In the genomic region with DNA sequence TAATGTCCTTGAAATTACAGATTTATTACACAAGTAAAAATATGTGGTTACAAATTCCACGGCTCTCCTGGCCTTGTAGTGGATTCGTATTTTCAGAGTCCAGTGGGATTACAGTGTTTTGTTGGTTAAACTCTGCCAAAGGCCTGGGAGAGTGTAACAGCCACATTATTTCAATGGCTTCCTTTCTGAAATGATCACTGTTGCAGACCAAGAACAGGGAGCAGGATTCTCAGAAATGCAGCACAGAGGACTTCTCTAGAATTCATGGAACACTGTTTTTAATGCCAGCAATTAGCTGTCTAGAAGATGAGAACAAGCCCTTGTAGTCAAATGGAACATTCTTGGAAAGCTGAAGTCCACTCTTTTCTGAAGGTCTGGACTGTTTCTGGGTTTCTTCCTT, we compare ENCODE assay signal across 27 mouse cellular contexts.
DNase-seq lines count a peak whose midpoint lies in the region; ATAC-seq and TF ChIP-seq lines count a peak whose summit lies in the region.
"Had no signal": no experiment of that assay in that cellular context is flagged by ENCODE, and none has a peak within 500 bp of the region (broad histone marks: within the 10 kb centered on the region; RNA-seq: fewer than 3 reads in every experiment).

No protein-coding gene starts in this region.

- no peak overlapping the region for H3K9ac ChIP-seq in kidney, postnatal 0 days (ENCODE audit: low read depth, low read length)
- H3K9ac ChIP-seq in embryonic facial prominence, embryonic 13.5 days = no peak overlapping the region
- H3K9ac ChIP-seq in intestine, embryonic 16.5 days (ENCODE audit: low read depth, low read length) = no peak overlapping the region
- H3K9ac ChIP-seq in stomach, embryonic 15.5 days = no peak overlapping the region
- H3K9ac ChIP-seq in forebrain, embryonic 15.5 days (replicated peaks) = no peak overlapping the region
- H3K9ac ChIP-seq: hindbrain, embryonic 13.5 days; limb, embryonic 15.5 days; liver, embryonic 13.5 days had no signal

- 68% methylated on average over 2 of the region's 2 CpGs for WGBS in kidney, postnatal 0 days
- 34% methylated on average over 2 of the region's 2 CpGs for WGBS in embryonic facial prominence, embryonic 13.5 days
- 53% methylated on average over 2 of the region's 2 CpGs for WGBS in intestine, embryonic 16.5 days
- WGBS in stomach, embryonic 15.5 days = 37% methylated on average over 2 of the region's 2 CpGs
- 93% methylated on average over 2 of the region's 2 CpGs for WGBS in forebrain, embryonic 15.5 days

- H3K4me1 ChIP-seq in kidney, postnatal 0 days (replicated peaks; ENCODE audit: insufficient read depth, low read length) = no peaks in the 10 kb centered on the region
- peaks cover 13% of the 10 kb centered on the region for H3K4me1 ChIP-seq in embryonic facial prominence, embryonic 13.5 days
- no peaks in the 10 kb centered on the region for H3K4me1 ChIP-seq in intestine, embryonic 16.5 days (ENCODE audit: control insufficient read depth, insufficient read depth, low read length)
- H3K4me1 ChIP-seq in stomach, embryonic 15.5 days = no peaks in the 10 kb centered on the region
- no peaks in the 10 kb centered on the region for H3K4me1 ChIP-seq in forebrain, embryonic 15.5 days
- H3K4me1 ChIP-seq: hindbrain, embryonic 13.5 days; liver, embryonic 13.5 days had no signal

- no peak overlapping the region for H3K4me3 ChIP-seq in kidney, postnatal 0 days (replicated peaks; ENCODE audit: low read depth, low read length)
- H3K4me3 ChIP-seq in embryonic facial prominence, embryonic 13.5 days = no peak overlapping the region
- H3K4me3 ChIP-seq in intestine, embryonic 16.5 days (ENCODE audit: low read length) = no peak overlapping the region
- H3K4me3 ChIP-seq in stomach, embryonic 15.5 days (replicated peaks) = no peak overlapping the region
- no peak overlapping the region for H3K4me3 ChIP-seq in forebrain, embryonic 15.5 days
- H3K4me3 ChIP-seq: hindbrain, embryonic 13.5 days; limb, embryonic 15.5 days; liver, embryonic 13.5 days had no signal

- no peaks in the 10 kb centered on the region for H3K9me3 ChIP-seq in kidney, postnatal 0 days (replicated peaks; ENCODE audit: low read length)
- H3K9me3 ChIP-seq in embryonic facial prominence, embryonic 13.5 days = no peaks in the 10 kb centered on the region
- no peaks in the 10 kb centered on the region for H3K9me3 ChIP-seq in intestine, embryonic 16.5 days (ENCODE audit: control insufficient read depth, low read length)
- no peaks in the 10 kb centered on the region for H3K9me3 ChIP-seq in stomach, embryonic 15.5 days
- no peaks in the 10 kb centered on the region for H3K9me3 ChIP-seq in forebrain, embryonic 15.5 days
- H3K9me3 ChIP-seq: hindbrain, embryonic 13.5 days; limb, embryonic 15.5 days; liver, embryonic 13.5 days had no signal

- no peak for TF ChIP-seq CTCF in kidney, postnatal 0 days (IDR thresholded peaks at IDR 0.05; ENCODE audit: low read depth)

- H3K27me3 ChIP-seq in kidney, postnatal 0 days (ENCODE audit: insufficient read depth, low read length) = no peaks in the 10 kb centered on the region
- no peaks in the 10 kb centered on the region for H3K27me3 ChIP-seq in embryonic facial prominence, embryonic 13.5 days
- no peaks in the 10 kb centered on the region for H3K27me3 ChIP-seq in intestine, embryonic 16.5 days (replicated peaks; ENCODE audit: control insufficient read depth, insufficient read depth, low read length)
- H3K27me3 ChIP-seq in stomach, embryonic 15.5 days (replicated peaks) = no peaks in the 10 kb centered on the region
- H3K27me3 ChIP-seq in forebrain, embryonic 15.5 days = no peaks in the 10 kb centered on the region
- H3K27me3 ChIP-seq: hindbrain, embryonic 13.5 days; limb, embryonic 15.5 days; liver, embryonic 13.5 days had no signal

- peak; percentile 69 for DNase-seq in kidney, postnatal 0 days (ENCODE audit: low spot score)
- DNase-seq in kidney, postnatal 36 days = no peak
- no peak for DNase-seq in lung, postnatal 4 days
- no peak for DNase-seq in heart, postnatal 25 days (ENCODE audit: low spot score)
- DNase-seq: cerebellum, adult 9-10 months; embryo, embryonic 11 days; gastrocnemius, postnatal 25 days; heart, adult 11 months; heart, postnatal 4 days; kidney, adult 8-10 months; kidney, postnatal 10 days; layer of hippocampus, adult 9-11 months; liver, embryonic 13.5 days; lung, adult 18-20 months; lung, postnatal 10 days; thymus, postnatal 4 days had no signal

- ATAC-seq in kidney, postnatal 0 days (replicated peaks; ENCODE audit: low FRiP score, low read depth) = no peak
- no peak for ATAC-seq in embryonic facial prominence, embryonic 13.5 days (ENCODE audit: insufficient number of reproducible peaks, insufficient read depth, low FRiP score, low TSS enrichment, low read depth)
- no peak for ATAC-seq in intestine, embryonic 16.5 days
- ATAC-seq in stomach, embryonic 15.5 days (ENCODE audit: insufficient read depth, low FRiP score, low read depth) = no peak
- ATAC-seq in forebrain, embryonic 15.5 days (replicated peaks) = no peak
- ATAC-seq: CD4-positive, CD25-positive, alpha-beta regulatory T cell, adult 4 months; forebrain, embryonic 14.5 days; midbrain, embryonic 16.5 days had no signal

- H3K36me3 ChIP-seq in kidney, postnatal 0 days (ENCODE audit: insufficient read depth, low read length) = no peaks in the 10 kb centered on the region
- no peaks in the 10 kb centered on the region for H3K36me3 ChIP-seq in embryonic facial prominence, embryonic 13.5 days
- no peaks in the 10 kb centered on the region for H3K36me3 ChIP-seq in intestine, embryonic 16.5 days (ENCODE audit: control insufficient read depth, insufficient read depth, low read length)
- H3K36me3 ChIP-seq in stomach, embryonic 15.5 days = no peaks in the 10 kb centered on the region
- no peaks in the 10 kb centered on the region for H3K36me3 ChIP-seq in forebrain, embryonic 15.5 days
- H3K36me3 ChIP-seq: hindbrain, embryonic 13.5 days; limb, embryonic 15.5 days; liver, embryonic 13.5 days had no signal

- intact Hi-C loops in heart, postnatal 25 days (cut with DNase I) = no loop called here

- H3K4me2 ChIP-seq in kidney, postnatal 0 days (ENCODE audit: low read length) = no peak overlapping the region
- peak overlapping the region; percentile 50 for H3K4me2 ChIP-seq in embryonic facial prominence, embryonic 13.5 days
- H3K4me2 ChIP-seq in intestine, embryonic 16.5 days (ENCODE audit: low read depth, low read length) = no peak overlapping the region
- H3K4me2 ChIP-seq in stomach, embryonic 15.5 days = no peak overlapping the region
- H3K4me2 ChIP-seq in forebrain, embryonic 15.5 days (replicated peaks) = no peak overlapping the region
- H3K4me2 ChIP-seq: heart, embryonic 11.5 days; hindbrain, embryonic 13.5 days; limb, embryonic 15.5 days; liver, embryonic 13.5 days; midbrain, embryonic 11.5 days had no signal

- no peak overlapping the region for H3K27ac ChIP-seq in kidney, postnatal 0 days
- H3K27ac ChIP-seq in embryonic facial prominence, embryonic 13.5 days = peak overlapping the region; percentile 55
- H3K27ac ChIP-seq in intestine, embryonic 16.5 days (ENCODE audit: low read length) = peak overlapping the region; percentile 61; the same call in 1 of the 2 replicates
- peak overlapping the region; percentile 77 for H3K27ac ChIP-seq in stomach, embryonic 15.5 days
- no peak overlapping the region for H3K27ac ChIP-seq in forebrain, embryonic 15.5 days (replicated peaks)
- H3K27ac ChIP-seq: hindbrain, embryonic 13.5 days; limb, embryonic 15.5 days; liver, embryonic 13.5 days had no signal

Comparison
In these comparisons a context has a peak if more than half of its experiments do, and no peak if none do; other contexts are left out.
1. H3K27ac ChIP-seq: peak in embryonic facial prominence, embryonic 13.5 days (single experiment), intestine, embryonic 16.5 days (single experiment) and stomach, embryonic 15.5 days (single experiment); none in kidney, postnatal 0 days (single experiment) and forebrain, embryonic 15.5 days (single experiment).